Mouse (Mus musculus) testis, adult 2 months (tissue): Measurements from ENCODE around the gene Ino80. TPM values are rescaled to one million over a fixed set of nuclear protein-coding genes. Genes with fewer than 3 reads are reported as not detected.
"Not testable (repeated sequence)": the region's sequence is repeated elsewhere in the genome, so short reads cannot be mapped to it uniquely, and the experiment has no call there.

ENCODE experiments used
- H3K27ac ChIP-seq: fragments of 200-500 bp; 2 replicates; pipeline ENCODE4 v1.5.1; 2012; ENCODE audit warnings: low read depth, low read length; ENCODE audit not compliant: control insufficient read depth, insufficient read depth
- H3K27me3 ChIP-seq: fragments of 200-500 bp; 2 replicates; pipeline ENCODE4 v1.6.1; 2012; ENCODE audit warnings: mild to moderate bottlenecking, low read length, moderate library complexity; ENCODE audit not compliant: control insufficient read depth, insufficient read depth
- H3K36me3 ChIP-seq: fragments of 200-500 bp; 2 replicates; pipeline ENCODE4 v1.6.1; 2012; ENCODE audit warnings: mild to moderate bottlenecking, low read length; ENCODE audit not compliant: control insufficient read depth, insufficient read depth
- H3K4me1 ChIP-seq: fragments of 200-500 bp; 2 replicates; pipeline ENCODE4 v1.6.1; 2012; ENCODE audit warnings: low read length; ENCODE audit not compliant: control insufficient read depth, insufficient read depth
- H3K4me3 ChIP-seq: fragments of 200-500 bp; 2 replicates; pipeline ENCODE4 v1.5.1; 2012; ENCODE audit warnings: low read depth, mild to moderate bottlenecking, low read length, moderate library complexity, mixed read lengths; ENCODE audit not compliant: control insufficient read depth
- CTCF ChIP-seq: fragments of 200-500 bp; IDR thresholded peaks from 2 replicates; pipeline ENCODE4 v1.5.1; 2012; ENCODE audit warnings: low read depth, mild to moderate bottlenecking, inconsistent platforms, low read length, moderate library complexity; ENCODE audit not compliant: control insufficient read depth, insufficient read depth, insufficient replicate concordance
- POLR2A ChIP-seq: fragments of 200-500 bp; IDR thresholded peaks from 2 replicates; pipeline ENCODE4 v1.6.1; 2012; ENCODE audit warnings: low read depth, mild to moderate bottlenecking, inconsistent platforms, low read length, moderate library complexity; ENCODE audit not compliant: control insufficient read depth
- polyA plus RNA-seq: library from polyadenylated mRNA; depleted of rRNA; stranded (reverse); fragments of >200 nt; gene quantifications from 2 replicates; pipeline ENCODE4 v1.2.3, GENCODE M21; 2012

Gene Ino80
- polyA plus RNA-seq, 1 experiment, result 6.7 TPM

DNA sequence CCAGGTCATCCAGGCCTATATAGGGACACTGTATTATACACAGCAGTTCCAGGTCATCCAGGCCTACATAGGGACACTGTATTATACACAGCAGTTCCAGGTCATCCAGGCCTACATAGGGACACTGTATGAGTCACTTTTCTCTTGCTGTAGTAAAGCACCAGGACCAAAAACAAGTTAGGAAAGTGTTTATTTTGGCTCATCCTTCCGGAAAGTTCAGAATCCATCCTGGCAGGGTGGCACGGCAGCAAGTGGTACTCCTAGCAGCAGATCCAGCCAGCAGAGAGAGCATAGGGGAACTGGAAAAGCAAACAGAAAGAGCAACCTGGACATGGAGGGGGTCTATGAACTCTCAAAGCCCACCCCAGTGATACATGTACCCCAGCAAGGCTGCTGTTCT is 33.4 kb upstream of the Ino80 start:
- no peak for TF ChIP-seq CTCF
- no peak for TF ChIP-seq POLR2A
- Histone ChIP-seq H3K36me3 (no peaks in the 10 kb centered on the region), H3K27me3 (no peaks in the 10 kb centered on the region), H3K27ac (no peak overlapping the region), H3K4me1 (no peaks in the 10 kb centered on the region), H3K4me3 (no peak overlapping the region)

DNA sequence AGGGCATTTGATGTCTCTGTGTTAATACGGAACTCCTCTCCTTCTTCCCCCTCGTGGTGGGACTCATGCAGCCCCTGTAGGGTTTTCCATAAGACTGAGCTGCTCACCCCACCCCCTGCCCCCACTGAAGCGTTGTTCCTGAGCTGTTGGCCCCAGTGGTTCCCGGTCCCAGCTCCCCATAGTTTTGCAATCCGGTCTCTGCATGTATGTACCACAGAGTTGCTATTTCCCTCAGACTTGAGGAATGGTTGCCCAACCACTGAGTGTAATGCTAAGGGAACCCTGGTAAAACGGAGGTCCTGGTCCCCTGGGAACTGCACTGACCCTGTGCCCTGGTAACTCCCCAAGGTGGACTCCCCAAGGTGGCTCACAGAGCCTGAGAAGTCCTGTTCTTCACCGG is 31.0 kb upstream of the Ino80 start:
- not testable (repeated sequence) for H3K36me3 ChIP-seq, H3K27me3 ChIP-seq, H3K4me1 ChIP-seq

DNA sequence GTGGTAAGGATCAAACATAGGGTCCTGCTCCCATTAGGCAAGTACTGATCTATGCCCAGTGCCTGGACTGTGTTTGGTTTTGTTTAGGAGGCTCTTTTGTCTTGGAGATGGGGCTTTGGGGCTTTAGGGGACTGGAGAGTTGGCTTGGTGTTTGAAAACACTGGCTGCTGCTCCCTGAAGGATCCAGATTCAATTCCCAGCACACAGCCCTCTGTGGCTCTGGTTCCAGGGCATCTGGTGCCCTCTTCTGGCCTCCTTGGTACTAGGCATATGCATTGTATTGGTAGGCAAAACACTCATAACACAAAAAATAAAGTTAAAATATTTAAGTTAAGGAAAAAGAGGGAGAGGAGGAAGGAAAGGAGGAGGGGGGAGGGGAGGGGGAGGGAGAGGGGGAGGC is 29.6 kb upstream of the Ino80 start:
- H3K27ac ChIP-seq, result no peak overlapping the region
- no peak overlapping the region for H3K4me3 ChIP-seq
- no peaks in the 10 kb centered on the region for H3K4me1 ChIP-seq

More for the DNA sequence above, 31.0 kb upstream of the Ino80 start:
- not testable (repeated sequence) for H3K27ac ChIP-seq, H3K4me3 ChIP-seq

DNA sequence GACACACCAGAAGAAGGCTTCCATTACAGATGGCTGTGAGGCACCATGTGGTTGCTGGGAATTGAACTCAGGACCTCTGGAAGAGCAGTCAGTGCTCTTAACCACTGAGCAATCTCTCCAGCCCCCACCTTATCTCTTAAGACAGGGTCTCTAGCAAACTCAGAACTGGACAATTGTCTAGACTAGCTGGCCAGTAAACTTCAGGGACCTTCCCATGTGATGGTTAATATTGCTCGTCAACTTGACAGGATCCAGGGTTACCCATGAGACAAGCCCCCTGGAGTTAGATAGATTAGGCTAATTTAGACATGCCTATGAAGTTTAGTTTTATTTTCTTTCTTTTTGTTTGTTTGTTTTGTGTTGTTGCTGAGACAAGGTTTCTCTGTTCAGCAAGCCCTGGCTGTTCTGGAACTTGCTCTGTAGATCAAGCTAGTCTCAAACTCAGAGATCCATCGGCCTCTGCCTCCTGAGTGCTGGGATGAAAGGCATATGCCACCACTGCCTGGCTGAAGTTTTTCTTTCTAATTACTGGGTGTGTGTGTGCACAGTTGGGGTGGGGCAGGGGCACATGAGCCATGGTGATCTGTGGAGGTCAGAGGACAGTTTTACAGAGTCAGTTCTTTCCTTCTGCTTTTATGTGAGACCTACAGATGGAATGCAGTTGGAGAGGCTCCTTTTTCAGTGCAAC is 23.6 kb upstream of the Ino80 start:
- H3K27ac ChIP-seq, result no peak overlapping the region
- H3K4me1 ChIP-seq, result no peaks in the 10 kb centered on the region
- no peaks in the 10 kb centered on the region for H3K27me3 ChIP-seq
- no peak for TF ChIP-seq CTCF
- no peak for TF ChIP-seq POLR2A
- H3K36me3 ChIP-seq, result no peaks in the 10 kb centered on the region
- H3K4me3 ChIP-seq, result no peak overlapping the region

More for the DNA sequence above, 29.6 kb upstream of the Ino80 start:
- no peaks in the 10 kb centered on the region for H3K36me3 ChIP-seq
- no peak for TF ChIP-seq CTCF
- TF ChIP-seq POLR2A, result no peak
- no peaks in the 10 kb centered on the region for H3K27me3 ChIP-seq

DNA sequence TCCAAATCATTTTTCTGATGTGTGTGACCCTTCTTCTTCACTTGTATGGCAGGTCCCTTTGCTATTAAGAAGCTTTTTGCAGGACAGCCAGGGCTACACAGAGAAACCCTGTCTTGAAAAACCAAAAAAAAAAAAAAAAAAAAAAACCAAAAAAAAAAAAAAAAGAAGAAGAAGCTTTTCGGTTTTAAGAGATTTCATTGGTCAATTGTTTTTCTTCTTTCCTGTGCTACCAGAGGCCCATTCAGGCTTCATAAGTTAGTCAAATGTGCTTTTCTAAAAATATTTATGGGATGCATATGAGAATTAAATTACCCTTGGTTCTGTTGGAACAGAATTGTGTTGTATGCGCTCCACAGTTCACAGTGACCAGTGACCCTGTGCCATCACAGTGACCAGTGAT is 21.4 kb upstream of the Ino80 start:
- Histone ChIP-seq H3K4me1 (no peaks in the 10 kb centered on the region), H3K27ac (no peak overlapping the region), H3K36me3 (no peaks in the 10 kb centered on the region), H3K4me3 (no peak overlapping the region), H3K27me3 (no peaks in the 10 kb centered on the region)
- TF ChIP-seq CTCF (no peak), POLR2A (no peak)

DNA sequence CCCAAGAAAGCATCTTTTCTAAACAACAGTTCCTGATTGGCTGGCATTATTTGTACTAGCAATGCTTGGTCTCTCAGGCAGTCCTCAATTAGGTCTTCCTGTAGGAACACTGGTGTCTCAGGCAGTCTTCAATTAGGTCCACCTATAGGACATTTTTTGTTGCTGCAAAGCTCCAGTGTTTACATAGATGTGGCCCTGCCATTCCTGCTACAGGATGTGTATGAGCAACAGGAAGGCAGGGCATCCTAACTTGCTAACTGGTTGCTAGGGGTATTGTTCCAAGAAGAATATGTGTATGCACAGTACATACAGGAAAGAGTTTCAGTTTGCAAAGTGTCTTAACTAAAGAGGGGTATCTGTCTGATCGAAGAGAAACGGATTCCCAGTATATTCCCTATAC is 18.6 kb upstream of the Ino80 start:
- no peaks in the 10 kb centered on the region for H3K4me1 ChIP-seq
- no peak for TF ChIP-seq CTCF
- TF ChIP-seq POLR2A, result no peak
- H3K36me3 ChIP-seq, result no peaks in the 10 kb centered on the region
- no peaks in the 10 kb centered on the region for H3K27me3 ChIP-seq
- H3K4me3 ChIP-seq, result no peak overlapping the region
- H3K27ac ChIP-seq, result no peak overlapping the region

DNA sequence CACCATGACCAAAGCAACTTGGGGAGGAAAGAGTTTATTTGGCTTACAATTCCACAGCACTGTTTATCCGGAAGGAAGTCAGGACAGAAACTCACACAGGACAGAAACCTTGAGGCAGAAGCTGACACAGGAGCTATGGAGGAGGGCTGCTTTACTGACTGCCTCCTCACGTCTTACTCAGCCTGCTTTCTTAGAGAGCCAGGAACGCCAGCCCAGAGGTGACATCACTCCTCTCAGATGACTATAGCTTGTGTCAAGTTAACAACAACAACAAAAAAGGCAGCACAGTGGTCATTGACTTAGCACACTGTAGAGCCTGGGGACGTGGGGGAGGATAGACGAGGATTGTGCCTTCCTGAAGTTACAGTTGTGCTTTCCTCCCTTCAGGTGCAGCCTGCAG is 14.5 kb upstream of the Ino80 start:
- Histone ChIP-seq H3K36me3 (no peaks in the 10 kb centered on the region), H3K4me1 (no peaks in the 10 kb centered on the region), H3K4me3 (no peak overlapping the region), H3K27ac (no peak overlapping the region), H3K27me3 (no peaks in the 10 kb centered on the region)
- TF ChIP-seq CTCF, result no peak
- TF ChIP-seq POLR2A, result no peak

DNA sequence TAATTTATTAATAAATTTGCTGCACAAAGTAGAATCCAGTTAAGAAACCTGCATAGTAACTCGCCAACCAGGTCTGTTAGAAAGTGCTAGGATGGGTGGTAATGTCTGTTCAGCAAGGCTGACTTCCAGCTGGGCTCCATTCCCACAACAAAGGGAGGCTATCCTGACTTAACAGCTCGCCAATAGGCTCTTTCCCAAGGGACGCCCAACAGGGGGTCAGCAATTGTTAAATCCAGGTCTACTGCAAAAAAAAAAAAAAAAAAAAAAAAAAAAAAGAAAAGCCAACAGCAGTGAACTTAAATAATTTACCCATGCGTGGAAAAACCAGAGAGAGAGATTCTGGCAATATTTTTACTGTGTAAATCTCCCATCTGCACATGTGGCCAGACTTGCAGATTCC is 9.0 kb upstream of the Ino80 start:
- Histone ChIP-seq H3K36me3 (no peaks in the 10 kb centered on the region), H3K4me1 (no peaks in the 10 kb centered on the region), H3K4me3 (no peak overlapping the region), H3K27me3 (no peaks in the 10 kb centered on the region), H3K27ac (no peak overlapping the region)
- no peak for TF ChIP-seq POLR2A
- TF ChIP-seq CTCF, result no peak
